Mouse (Mus musculus): ENCODE measurements around the gene Pard3b. TPM values are rescaled to one million over a fixed set of nuclear protein-coding genes. Genes with fewer than 3 reads are reported as not detected.

Gene Pard3b
- polyA plus RNA-seq, 1 experiment from 2014 or later: 12.5 TPM

DNA sequence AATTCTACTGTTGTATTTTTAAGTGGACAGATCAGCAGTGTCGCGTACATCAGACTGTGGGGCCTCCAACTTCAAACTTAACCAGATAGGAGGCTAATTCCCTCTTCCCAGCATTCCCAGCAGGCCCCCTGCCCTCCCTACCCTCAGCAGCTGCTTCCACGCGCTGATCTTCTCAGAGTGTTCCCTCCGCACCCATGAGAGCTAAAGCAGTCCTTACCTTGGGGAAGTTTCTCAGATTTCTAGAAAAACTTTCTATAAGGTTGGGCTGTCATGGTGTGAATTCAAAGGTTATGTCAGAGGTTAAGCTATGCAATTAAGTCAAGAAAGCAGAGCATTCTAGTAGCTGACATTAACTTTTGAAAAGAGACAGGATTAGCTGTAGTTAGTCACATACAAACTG is 686.6 kb downstream of the Pard3b start:
- no peak overlapping the region for H3K27ac ChIP-seq (replicated peaks)
- H3K4me1 ChIP-seq (replicated peaks): peaks cover 13% of the 10 kb centered on the region; the same call in 1 of the 2 replicates
- H3K36me3 ChIP-seq: no peaks in the 10 kb centered on the region
- ATAC-seq (ENCODE audit: low read depth): no peak
- no peaks in the 10 kb centered on the region for H3K9me3 ChIP-seq
- H3K4me2 ChIP-seq: no peak overlapping the region
- H3K4me3 ChIP-seq: no peak overlapping the region
- WGBS: 21% methylated on average over 5 of the region's 5 CpGs
- H3K27me3 ChIP-seq: no peaks in the 10 kb centered on the region
- no peak overlapping the region for H3K9ac ChIP-seq

DNA sequence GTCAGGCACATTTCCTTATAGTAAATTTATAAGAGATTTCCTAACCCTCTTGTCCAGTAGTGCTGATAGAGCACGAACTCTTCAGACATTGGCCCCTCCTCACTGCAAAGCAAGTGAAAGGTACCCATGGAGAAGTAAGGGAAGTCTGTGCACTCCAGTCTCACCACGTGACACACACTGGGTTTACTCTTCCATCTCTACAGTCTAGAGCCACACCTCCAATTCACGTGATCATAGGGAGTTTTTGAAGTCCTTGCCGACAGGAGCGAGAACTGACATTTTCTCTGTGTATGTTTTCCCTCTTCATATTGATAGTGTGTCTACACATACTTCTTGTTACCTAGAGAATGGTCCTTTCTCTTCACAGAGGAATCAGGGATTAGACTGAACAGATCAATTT is 689.1 kb downstream of the Pard3b start:
- Histone ChIP-seq H3K9me3 (no peaks in the 10 kb centered on the region), H3K27me3 (no peaks in the 10 kb centered on the region), H3K4me1 (replicated peaks) (peaks cover 13% of the 10 kb centered on the region; the same call in 1 of the 2 replicates), H3K4me2 (no peak overlapping the region), H3K9ac (no peak overlapping the region), H3K27ac (replicated peaks) (no peak overlapping the region), H3K36me3 (no peaks in the 10 kb centered on the region), H3K4me3 (no peak overlapping the region)
- 84% methylated on average over 5 of the region's 5 CpGs for WGBS
- ATAC-seq (ENCODE audit: low read depth): no peak

DNA sequence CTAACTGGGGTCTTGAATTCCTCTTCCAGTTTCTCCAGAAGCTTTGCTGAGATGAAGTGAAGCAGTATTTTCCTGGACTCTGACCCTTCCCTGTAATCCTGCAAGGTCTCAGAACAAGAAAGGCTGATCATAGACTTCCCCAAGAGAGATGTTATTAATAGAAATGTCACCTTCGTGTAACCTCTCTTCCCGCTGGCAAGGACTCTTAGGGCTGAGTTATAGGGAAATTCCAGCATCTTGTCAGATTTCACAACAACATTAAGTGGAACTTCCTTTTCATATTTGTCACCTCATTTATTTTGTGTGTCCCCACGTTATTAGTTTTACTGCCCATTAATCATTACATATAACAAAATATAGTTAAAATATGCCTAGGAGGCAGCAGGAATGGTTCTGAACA is 690.2 kb downstream of the Pard3b start:
- Histone ChIP-seq H3K27ac (replicated peaks) (no peak overlapping the region), H3K9ac (no peak overlapping the region), H3K27me3 (no peaks in the 10 kb centered on the region), H3K4me2 (no peak overlapping the region), H3K9me3 (no peaks in the 10 kb centered on the region), H3K4me3 (no peak overlapping the region), H3K36me3 (no peaks in the 10 kb centered on the region), H3K4me1 (replicated peaks) (peaks cover 16% of the 10 kb centered on the region; the same call in 1 of the 2 replicates)
- no peak for ATAC-seq (ENCODE audit: low read depth)
- 62% methylated on average over 3 of the region's 3 CpGs for WGBS

DNA sequence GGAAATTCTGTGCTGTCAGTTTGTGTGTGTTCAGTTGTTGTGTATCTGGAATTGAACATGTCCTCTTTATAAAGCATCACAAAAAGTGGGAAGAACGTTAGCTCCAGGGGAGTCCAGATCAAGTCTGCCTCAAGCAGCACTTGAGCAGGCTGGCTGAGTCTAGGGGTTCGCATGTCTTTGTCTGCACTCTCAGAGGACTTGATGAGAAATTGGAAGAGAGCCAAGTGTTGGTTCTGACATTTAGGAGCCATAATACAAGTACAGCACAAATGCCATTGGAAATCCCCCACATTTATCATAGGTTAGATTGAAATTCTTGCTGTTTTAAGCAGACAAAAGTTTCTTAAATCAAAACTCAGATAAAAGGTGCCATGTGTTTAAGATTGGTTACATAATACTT is 694.4 kb downstream of the Pard3b start:
- Histone ChIP-seq H3K9me3 (no peaks in the 10 kb centered on the region), H3K4me2 (no peak overlapping the region), H3K27ac (replicated peaks) (no peak overlapping the region), H3K9ac (no peak overlapping the region), H3K4me3 (no peak overlapping the region), H3K36me3 (no peaks in the 10 kb centered on the region), H3K4me1 (replicated peaks) (0 out of 2 replicates have a peak, but pooled peaks cover 4% of the 10 kb centered on the region), H3K27me3 (no peaks in the 10 kb centered on the region)
- WGBS: 40% methylated on average over 2 of the region's 2 CpGs
- ATAC-seq (ENCODE audit: low read depth): no peak

DNA sequence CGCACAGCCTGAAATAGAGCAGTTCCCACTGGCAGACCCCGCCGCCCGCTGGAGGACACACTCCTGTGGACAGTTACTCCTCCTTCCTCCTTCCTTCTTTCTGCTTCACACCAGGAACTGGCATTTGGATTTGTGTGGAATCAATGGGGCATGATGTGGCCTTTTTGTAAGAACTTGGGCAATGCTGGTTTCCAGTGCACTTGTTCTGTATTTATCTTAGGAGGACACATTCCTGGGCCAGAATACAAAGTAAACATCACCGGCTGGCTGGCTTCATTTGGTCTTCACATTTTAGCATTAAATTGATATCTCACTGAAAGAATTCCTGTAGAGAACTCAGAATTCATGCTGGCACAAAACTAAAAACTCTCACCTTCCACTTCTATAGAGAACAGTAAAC is 695.6 kb downstream of the Pard3b start:
- no peaks in the 10 kb centered on the region for H3K27me3 ChIP-seq
- ATAC-seq (ENCODE audit: low read depth): no peak
- H3K27ac ChIP-seq (replicated peaks): no peak overlapping the region

DNA sequence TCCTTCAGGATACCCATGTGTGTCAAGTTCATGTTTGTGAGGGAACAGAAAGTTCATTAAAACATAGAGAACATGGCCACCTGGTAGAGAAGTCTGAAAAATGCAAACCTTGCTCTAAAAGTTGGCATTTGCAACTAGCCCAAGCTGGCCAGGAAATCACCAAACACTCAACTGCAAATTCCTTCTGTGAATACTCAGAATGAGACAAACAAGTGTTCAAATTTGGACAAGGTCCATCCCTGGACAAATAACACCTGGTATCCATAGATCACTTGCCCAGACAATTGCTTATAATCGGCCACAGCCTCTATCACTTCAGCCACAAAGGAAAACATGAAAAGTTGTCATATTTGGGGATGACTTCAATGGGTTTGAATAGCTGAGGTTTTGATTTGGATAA is 701.6 kb downstream of the Pard3b start:
- Histone ChIP-seq H3K4me3 (no peak overlapping the region), H3K27me3 (no peaks in the 10 kb centered on the region), H3K9me3 (no peaks in the 10 kb centered on the region), H3K36me3 (no peaks in the 10 kb centered on the region), H3K4me1 (replicated peaks) (no peaks in the 10 kb centered on the region), H3K4me2 (no peak overlapping the region), H3K9ac (no peak overlapping the region), H3K27ac (replicated peaks) (no peak overlapping the region)
- ATAC-seq (ENCODE audit: low read depth): no peak
- 91% methylated on average over 1 of the region's 1 CpGs for WGBS

More for the DNA sequence above, 695.6 kb downstream of the Pard3b start:
- Histone ChIP-seq H3K4me3 (no peak overlapping the region), H3K4me1 (replicated peaks) (0 out of 2 replicates have a peak, but pooled peaks cover 4% of the 10 kb centered on the region), H3K4me2 (no peak overlapping the region), H3K9me3 (no peaks in the 10 kb centered on the region), H3K9ac (no peak overlapping the region), H3K36me3 (no peaks in the 10 kb centered on the region)
- WGBS: 73% methylated on average over 5 of the region's 5 CpGs

DNA sequence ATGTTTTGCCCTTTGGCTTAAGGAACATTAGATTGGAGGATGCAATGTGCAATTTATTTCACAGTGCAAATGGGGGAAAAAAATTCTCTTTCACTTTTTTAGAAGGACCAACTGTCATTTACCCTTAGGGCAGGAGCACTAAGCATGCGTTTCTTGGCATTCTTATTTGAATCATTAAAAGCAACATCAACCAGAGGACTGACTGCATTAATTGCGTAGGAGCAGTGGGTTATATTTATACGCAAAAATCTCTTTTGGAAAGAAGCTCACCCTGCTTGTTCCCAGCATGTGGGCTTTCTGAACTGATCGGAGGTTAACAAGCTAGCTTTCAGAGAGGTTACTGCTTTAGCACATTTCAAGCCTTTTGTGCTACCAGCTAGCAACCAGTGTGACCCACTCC is 705.7 kb downstream of the Pard3b start:
- Histone ChIP-seq H3K27ac (replicated peaks) (no peak overlapping the region), H3K27me3 (no peaks in the 10 kb centered on the region), H3K9ac (no peak overlapping the region), H3K36me3 (no peaks in the 10 kb centered on the region), H3K4me1 (replicated peaks) (no peaks in the 10 kb centered on the region), H3K4me2 (no peak overlapping the region), H3K9me3 (no peaks in the 10 kb centered on the region), H3K4me3 (no peak overlapping the region)
- WGBS: 59% methylated on average over 4 of the region's 4 CpGs
- ATAC-seq (ENCODE audit: low read depth): no peak

DNA sequence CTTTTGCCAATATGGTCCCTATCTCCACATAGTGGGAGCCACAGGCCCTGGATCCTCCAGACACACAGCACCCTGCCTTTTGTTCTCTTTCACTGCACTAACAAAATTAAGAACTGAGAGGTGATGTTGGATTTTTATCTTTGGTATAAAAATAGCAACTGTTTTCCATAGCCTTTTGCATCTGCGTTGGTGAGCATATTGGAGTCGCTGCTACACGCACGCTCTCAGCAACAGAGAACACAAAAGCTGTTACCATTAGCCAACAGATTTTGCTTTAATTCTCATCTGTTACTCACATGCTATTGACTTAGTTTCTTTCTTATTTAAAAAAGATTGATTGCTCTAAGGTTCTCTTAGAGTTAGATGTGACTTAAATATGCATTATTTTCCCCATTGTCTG is 709.7 kb downstream of the Pard3b start:
- no peak overlapping the region for H3K4me2 ChIP-seq
- H3K9me3 ChIP-seq: no peaks in the 10 kb centered on the region
- H3K4me1 ChIP-seq (replicated peaks): no peaks in the 10 kb centered on the region
- no peaks in the 10 kb centered on the region for H3K36me3 ChIP-seq
- H3K27me3 ChIP-seq: no peaks in the 10 kb centered on the region
- H3K9ac ChIP-seq: no peak overlapping the region
- H3K27ac ChIP-seq (replicated peaks): no peak overlapping the region
- 84% methylated on average over 4 of the region's 4 CpGs for WGBS
- no peak overlapping the region for H3K4me3 ChIP-seq
- ATAC-seq (ENCODE audit: low read depth): no peak

DNA sequence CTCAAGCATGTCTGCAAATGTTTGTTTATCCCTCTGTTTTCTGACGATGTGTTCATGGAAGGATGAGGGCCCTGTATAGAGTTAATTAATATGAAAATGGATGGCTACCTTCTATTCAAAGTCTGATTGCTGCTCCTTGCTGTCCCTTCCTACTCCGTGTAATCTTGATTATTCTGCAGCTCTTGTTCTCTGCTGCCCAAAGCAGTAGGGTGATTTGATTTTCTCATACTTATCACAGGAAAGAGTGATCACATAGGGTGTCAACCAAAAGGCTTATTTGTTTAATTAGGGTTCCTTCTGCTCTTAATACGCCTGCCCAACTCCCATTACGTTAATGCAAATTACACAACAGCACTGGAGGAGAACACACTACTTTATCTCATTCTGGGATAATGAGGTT is 716.9 kb downstream of the Pard3b start:
- 25% methylated on average over 4 of the region's 4 CpGs for WGBS
- Histone ChIP-seq H3K36me3 (no peaks in the 10 kb centered on the region), H3K9ac (no peak overlapping the region), H3K4me1 (replicated peaks) (peaks cover 8% of the 10 kb centered on the region; the same call in 1 of the 2 replicates), H3K27ac (replicated peaks) (no peak overlapping the region), H3K4me2 (no peak overlapping the region), H3K9me3 (no peaks in the 10 kb centered on the region), H3K4me3 (no peak overlapping the region), H3K27me3 (no peaks in the 10 kb centered on the region)
- 0 out of 2 replicates have a peak, but pooled peaks have one; percentile 43 for ATAC-seq (ENCODE audit: low read depth)

DNA sequence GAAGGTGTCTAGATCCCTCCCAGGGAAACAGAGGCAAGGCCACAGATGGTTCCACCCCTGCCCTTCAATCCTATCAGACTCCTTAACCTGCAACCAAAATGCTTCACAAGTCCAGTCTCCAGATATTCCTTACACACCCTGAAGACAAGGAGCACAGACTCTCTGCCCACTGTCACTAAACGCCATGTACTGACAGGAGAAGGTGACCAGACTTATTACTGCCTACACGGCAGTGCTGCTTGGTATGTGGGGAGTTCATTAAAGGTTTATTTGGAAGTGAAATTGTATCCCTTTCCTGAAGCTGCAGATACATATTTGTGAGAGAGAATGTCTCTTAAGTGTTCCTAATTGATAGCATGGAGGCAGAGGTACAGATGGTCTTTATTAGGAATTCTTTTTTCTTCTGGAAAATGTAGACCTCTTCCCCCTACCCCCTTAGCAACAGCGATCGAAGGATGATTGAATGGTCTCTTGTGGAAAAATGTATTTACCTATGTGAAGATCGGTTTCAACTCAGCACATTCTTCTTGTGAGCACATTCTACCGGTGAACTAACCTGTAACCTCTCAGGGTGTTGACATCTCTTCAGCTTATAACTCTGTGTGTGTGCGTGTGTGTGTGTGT is 735.9 kb downstream of the Pard3b start:
- 80% methylated on average over 7 of the region's 7 CpGs for WGBS
- no peaks in the 10 kb centered on the region for H3K27me3 ChIP-seq
- no peak overlapping the region for H3K4me2 ChIP-seq
- H3K36me3 ChIP-seq: no peaks in the 10 kb centered on the region
- H3K9me3 ChIP-seq: no peaks in the 10 kb centered on the region; the same call in 1 of the 2 replicates
- H3K27ac ChIP-seq (replicated peaks): no peak overlapping the region
- H3K4me1 ChIP-seq (replicated peaks): no peaks in the 10 kb centered on the region
- no peak overlapping the region for H3K4me3 ChIP-seq
- H3K9ac ChIP-seq: no peak overlapping the region
- no peak for ATAC-seq (ENCODE audit: low read depth)

DNA sequence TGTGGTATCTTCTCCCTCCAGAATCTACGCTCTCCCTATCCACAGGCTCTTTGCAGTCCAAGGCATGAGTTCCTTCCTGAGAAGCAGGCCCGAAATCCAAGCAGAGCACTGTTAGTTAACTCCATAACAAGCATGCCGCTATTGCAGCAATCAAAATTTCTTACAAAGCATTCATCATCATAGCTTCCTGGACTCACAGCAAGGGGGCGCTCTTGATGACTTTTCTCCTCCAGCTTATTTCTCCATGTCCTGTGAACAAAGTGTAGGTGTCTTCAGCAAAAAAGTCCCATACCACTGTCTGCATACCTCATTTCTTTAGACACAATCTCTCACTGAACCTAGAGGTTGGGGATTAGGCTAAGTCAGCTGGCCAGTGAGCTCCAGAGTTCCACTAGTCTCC is 739.7 kb downstream of the Pard3b start:
- H3K4me3 ChIP-seq: no peak overlapping the region
- H3K27ac ChIP-seq (replicated peaks): no peak overlapping the region
- ATAC-seq (ENCODE audit: low read depth): no peak
- no peaks in the 10 kb centered on the region for H3K36me3 ChIP-seq
- H3K4me2 ChIP-seq: no peak overlapping the region
- H3K27me3 ChIP-seq: no peaks in the 10 kb centered on the region
- no peak overlapping the region for H3K9ac ChIP-seq
- peaks cover 3% of the 10 kb centered on the region; the same call in 1 of the 2 replicates for H3K4me1 ChIP-seq (replicated peaks)
- 88% methylated on average over 4 of the region's 4 CpGs for WGBS
- H3K9me3 ChIP-seq: no peaks in the 10 kb centered on the region; the same call in 1 of the 2 replicates

DNA sequence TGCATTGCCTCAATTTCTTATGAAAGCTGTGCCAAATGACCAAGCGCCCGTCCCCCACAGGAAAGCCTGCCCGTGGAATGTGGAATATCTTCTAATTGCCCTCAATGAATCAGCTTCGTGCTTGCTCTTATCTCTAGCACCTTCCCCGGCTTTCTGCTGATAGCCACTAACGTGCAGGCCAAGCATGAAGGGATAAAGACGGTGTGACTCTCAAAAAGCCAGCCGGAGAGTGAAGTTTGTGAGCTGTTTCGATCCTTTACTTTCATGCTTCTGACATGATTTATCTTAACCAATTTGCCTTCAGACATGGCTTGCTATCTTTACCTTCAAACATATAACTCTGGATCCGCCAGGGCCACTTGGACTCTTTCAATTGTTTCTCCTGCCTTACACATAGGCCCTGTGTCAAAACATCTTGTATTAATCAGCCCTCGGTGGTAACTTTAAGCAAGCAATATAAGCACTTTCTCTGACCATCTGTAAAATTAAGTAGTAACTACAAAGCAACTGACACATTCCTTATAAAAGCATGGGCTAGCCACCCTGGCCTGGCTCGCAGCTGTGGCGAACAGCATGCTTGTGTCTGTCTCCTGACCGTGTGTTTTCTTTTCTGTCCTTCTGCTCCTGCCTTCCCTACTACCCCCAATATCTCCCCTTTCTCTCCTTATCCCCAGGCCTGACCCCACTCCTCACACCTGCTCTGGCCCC is 744.3 kb downstream of the Pard3b start:
- 59% methylated on average over 14 of the region's 14 CpGs for WGBS
- ATAC-seq (ENCODE audit: low read depth): no peak
- no peak overlapping the region for H3K27ac ChIP-seq (replicated peaks)

More for the DNA sequence above, 744.3 kb downstream of the Pard3b start:
- no peak overlapping the region for H3K9ac ChIP-seq
- no peaks in the 10 kb centered on the region for H3K27me3 ChIP-seq
- no peak overlapping the region for H3K4me2 ChIP-seq
- H3K4me1 ChIP-seq (replicated peaks): peaks cover 3% of the 10 kb centered on the region; the same call in 1 of the 2 replicates
- H3K36me3 ChIP-seq: no peaks in the 10 kb centered on the region
- no peak overlapping the region for H3K4me3 ChIP-seq
- H3K9me3 ChIP-seq: no peaks in the 10 kb centered on the region; the same call in 1 of the 2 replicates

Measured in neural tube, embryonic 13.5 days (tissue).